Mouse (Mus musculus): ENCODE data around the gene Slc37a1. TPM values are rescaled to one million over a fixed set of nuclear protein-coding genes. Genes with fewer than 3 reads are reported as not detected.
A peak's percentile ranks its signal among the peaks of the same experiment; 100 is the strongest.

Slc37a1 gene
- 8.7 and 9.1 TPM in 2 replicates for polyA plus RNA-seq (2015; fragmentation: Nextera tagmentation; extraction: Ambion mirVana)

DNA sequence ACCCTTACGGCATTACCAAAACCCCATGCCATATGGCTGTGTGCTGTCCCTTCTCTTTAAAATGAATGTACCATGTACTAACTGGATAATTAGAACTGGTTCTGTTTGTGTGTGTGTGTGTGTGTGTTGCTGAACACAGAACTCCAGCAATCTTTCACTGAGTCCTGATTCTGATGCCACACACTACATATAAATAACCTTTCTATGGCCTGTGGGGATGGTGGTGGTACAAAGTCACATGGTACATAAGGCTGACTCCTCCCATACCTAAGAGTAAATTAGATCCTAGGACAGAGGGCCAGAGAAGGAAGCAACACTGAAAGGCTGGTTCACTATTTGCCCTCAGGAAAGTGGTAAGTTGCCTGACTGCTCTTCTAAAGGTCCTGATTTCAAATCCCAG lies at the start of gene Slc37a1:
Gene Slc37a1 (plus strand): TSS at position 301 of the 400 bp plus-strand sequence.
- no peaks in the 10 kb centered on the region for H3K4me1 ChIP-seq (replicated peaks)
- no peak for ATAC-seq (replicated peaks; ENCODE audit: insufficient number of reproducible peaks, insufficient read depth, low FRiP score, low read depth)
- 96% methylated on average over 1 of the region's 1 CpGs for WGBS
- no peaks in the 10 kb centered on the region for H3K9me3 ChIP-seq (replicated peaks)
- no peak within 1 kb of the TSS for H3K27ac ChIP-seq
- no peak within 1 kb of the TSS for H3K9ac ChIP-seq
- H3K4me2 ChIP-seq: no peak within 1 kb of the TSS
- H3K27me3 ChIP-seq: no peaks in the 10 kb centered on the region
- H3K4me3 ChIP-seq: no peak within 1 kb of the TSS
- no peaks in the 10 kb centered on the region for H3K36me3 ChIP-seq

DNA sequence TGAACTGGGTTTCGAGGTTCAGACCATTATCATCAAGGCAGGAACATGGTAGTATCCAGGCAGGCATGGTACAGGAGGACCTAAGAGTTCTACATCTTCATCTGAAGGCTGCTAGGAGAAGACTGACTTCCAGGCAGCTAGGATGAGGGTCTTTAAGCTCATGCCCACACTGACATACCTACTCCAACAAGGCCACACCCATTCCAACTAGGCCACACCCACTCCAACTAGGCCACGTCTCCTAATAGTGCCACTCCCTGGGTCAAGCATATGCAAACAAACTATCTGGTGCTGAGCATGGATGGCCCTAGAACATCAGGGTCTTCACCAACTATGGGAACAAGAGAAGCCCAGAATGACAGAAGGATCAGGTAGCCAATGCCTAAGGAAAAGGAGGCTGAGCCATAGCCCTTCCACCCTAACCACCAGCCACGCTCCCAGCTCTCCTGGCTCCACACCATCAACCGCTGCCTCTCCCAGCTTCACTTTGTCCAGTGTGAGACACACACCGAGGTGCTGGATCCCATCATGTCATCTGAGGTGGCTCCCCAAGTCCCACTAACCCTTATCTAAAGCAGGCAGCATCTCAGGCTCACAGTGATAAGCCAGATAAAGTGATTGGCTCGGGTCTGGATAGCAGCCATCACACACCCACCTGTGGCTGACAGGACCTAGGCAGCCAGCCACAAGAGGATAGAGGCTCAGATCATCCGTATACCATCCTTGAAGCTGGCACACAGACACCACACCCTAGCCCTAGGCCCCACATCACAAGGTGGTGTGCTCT lies 48.2 kb upstream of the Slc37a1 start:
- Histone ChIP-seq H3K9me3 (replicated peaks) (no peaks in the 10 kb centered on the region), H3K4me1 (replicated peaks) (no peaks in the 10 kb centered on the region), H3K4me3 (no peak overlapping the region), H3K27ac (no peak overlapping the region), H3K9ac (no peak overlapping the region), H3K4me2 (no peak overlapping the region), H3K36me3 (no peaks in the 10 kb centered on the region), H3K27me3 (no peaks in the 10 kb centered on the region)
- WGBS: 68% methylated on average over 7 of the region's 7 CpGs
- no peak for ATAC-seq (replicated peaks; ENCODE audit: insufficient number of reproducible peaks, insufficient read depth, low FRiP score, low read depth)

DNA sequence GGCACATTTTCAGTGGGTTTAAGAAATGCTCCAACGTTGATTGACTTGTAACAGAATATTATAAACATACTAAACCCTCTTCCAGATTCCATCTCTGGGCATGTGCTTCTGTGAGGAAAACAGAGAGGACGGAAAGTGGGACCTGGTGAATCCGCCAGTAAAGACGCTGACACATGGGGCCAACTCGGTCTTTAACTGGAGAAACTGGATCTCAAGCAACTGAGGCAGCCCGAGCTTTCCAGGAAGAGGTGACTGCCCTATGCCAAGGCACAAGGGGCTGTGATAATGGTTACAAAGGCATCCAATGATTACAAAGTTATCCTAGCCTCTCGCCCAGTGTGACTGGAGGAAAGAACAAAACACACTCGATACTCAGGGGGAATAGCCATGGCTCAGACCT lies 45.4 kb upstream of the Slc37a1 start:
- Histone ChIP-seq H3K9ac (no peak overlapping the region), H3K27ac (no peak overlapping the region), H3K27me3 (no peaks in the 10 kb centered on the region), H3K36me3 (no peaks in the 10 kb centered on the region), H3K9me3 (replicated peaks) (no peaks in the 10 kb centered on the region), H3K4me2 (no peak overlapping the region), H3K4me1 (replicated peaks) (peaks cover 7% of the 10 kb centered on the region), H3K4me3 (no peak overlapping the region)
- ATAC-seq (replicated peaks; ENCODE audit: insufficient number of reproducible peaks, insufficient read depth, low FRiP score, low read depth): no peak
- 75% methylated on average over 8 of the region's 8 CpGs for WGBS

DNA sequence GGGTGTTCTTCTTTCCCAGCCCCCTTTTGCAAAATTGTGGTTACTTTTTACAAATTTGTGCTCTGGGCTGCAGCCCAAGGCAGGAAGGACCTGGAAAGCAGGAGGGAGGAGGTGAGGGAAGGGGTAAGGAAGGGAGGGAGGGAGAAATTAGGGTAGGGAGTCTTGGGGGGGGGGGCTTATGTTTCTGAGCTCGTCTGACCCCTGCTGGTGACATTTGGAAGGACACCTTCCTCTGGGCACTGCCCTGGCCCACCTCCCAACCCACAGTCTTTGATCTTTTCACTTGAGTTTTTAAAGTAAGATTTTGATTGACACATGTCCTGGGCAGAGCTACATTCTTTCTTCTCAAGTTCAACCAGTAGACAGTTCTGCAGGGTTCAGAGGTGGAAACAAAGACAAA lies 43.8 kb upstream of the Slc37a1 start:
- no peaks in the 10 kb centered on the region for H3K27me3 ChIP-seq
- peaks cover 7% of the 10 kb centered on the region for H3K4me1 ChIP-seq (replicated peaks)
- H3K9ac ChIP-seq: no peak overlapping the region
- WGBS: 6% methylated on average over 1 of the region's 1 CpGs
- no peaks in the 10 kb centered on the region for H3K36me3 ChIP-seq
- no peak overlapping the region for H3K4me2 ChIP-seq
- ATAC-seq (replicated peaks; ENCODE audit: insufficient number of reproducible peaks, insufficient read depth, low FRiP score, low read depth): no peak
- H3K27ac ChIP-seq: no peak overlapping the region
- H3K4me3 ChIP-seq: no peak overlapping the region
- H3K9me3 ChIP-seq (replicated peaks): no peaks in the 10 kb centered on the region

DNA sequence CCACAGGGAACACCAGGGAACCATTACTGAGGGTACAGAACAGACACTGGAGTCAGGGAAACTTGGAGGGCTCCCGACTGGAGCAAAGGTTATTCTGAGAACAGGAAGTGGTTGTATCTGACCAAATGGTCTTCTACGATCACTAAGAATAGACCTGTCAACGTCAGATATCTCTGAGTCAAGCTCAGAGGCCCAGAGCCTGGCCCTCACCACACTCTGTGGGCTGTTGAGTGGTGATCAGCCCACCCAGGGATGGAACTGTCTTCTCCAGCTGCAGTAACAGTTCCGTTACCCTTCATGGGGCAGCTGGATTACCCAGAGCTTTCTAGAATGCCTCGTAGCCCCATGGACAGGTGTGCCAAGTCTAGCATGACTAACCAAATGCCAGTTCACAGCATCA lies 41.3 kb upstream of the Slc37a1 start:
- Histone ChIP-seq H3K27ac (no peak overlapping the region), H3K4me2 (no peak overlapping the region), H3K27me3 (no peaks in the 10 kb centered on the region), H3K9ac (no peak overlapping the region), H3K36me3 (no peaks in the 10 kb centered on the region), H3K4me1 (replicated peaks) (peaks cover 7% of the 10 kb centered on the region), H3K4me3 (no peak overlapping the region), H3K9me3 (replicated peaks) (no peaks in the 10 kb centered on the region)
- WGBS: 33% methylated on average over 5 of the region's 5 CpGs
- 0 out of 2 replicates have a peak, but pooled peaks have one; percentile 43 for ATAC-seq (replicated peaks; ENCODE audit: insufficient number of reproducible peaks, insufficient read depth, low FRiP score, low read depth)

DNA sequence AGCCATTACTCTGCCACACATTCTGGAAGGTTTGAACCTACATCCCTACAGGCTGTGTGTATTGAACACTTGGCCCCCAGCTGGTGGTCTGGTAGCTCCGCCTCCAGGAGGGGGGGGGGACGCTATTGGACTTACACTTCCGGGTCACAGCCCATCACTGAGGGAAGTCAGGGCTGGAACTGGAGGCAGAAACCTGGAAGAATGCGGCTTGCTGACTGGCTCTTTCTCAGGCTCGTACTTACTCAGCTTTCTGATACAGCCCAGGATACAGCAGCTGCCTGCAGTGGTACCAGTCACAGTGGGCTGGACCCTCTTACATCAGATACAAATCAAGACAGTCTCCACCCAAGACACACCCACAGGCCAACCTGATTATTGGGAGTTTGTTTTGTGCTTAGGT lies 39.4 kb upstream of the Slc37a1 start:
- no peak overlapping the region for H3K27ac ChIP-seq
- H3K9me3 ChIP-seq (replicated peaks): no peaks in the 10 kb centered on the region
- H3K27me3 ChIP-seq: no peaks in the 10 kb centered on the region
- 37% methylated on average over 5 of the region's 5 CpGs for WGBS
- no peak for ATAC-seq (replicated peaks; ENCODE audit: insufficient number of reproducible peaks, insufficient read depth, low FRiP score, low read depth)
- no peak overlapping the region for H3K9ac ChIP-seq
- no peak overlapping the region for H3K4me3 ChIP-seq
- H3K4me1 ChIP-seq (replicated peaks): peaks cover 7% of the 10 kb centered on the region
- no peak overlapping the region for H3K4me2 ChIP-seq
- no peaks in the 10 kb centered on the region for H3K36me3 ChIP-seq

DNA sequence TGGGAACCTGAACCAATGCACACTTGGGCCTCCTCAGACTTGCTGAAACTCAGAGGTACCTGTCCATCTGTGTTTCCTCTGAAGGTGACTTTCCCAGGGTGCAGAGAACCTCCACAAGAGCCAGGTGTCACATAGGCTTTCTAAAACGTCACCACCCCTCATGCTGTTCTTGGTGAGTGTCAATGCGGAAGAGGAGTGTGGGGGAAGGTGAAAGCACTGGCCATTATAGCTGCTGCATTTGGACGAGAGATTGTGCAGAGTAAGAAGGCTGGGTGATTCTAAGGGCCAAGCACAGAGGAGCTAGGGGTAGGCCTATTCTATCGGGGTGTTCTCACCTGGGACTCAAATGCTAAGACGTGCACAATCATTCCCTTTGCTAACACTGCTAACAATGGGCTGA lies 32.6 kb upstream of the Slc37a1 start:
- 53% methylated on average over 5 of the region's 5 CpGs for WGBS

DNA sequence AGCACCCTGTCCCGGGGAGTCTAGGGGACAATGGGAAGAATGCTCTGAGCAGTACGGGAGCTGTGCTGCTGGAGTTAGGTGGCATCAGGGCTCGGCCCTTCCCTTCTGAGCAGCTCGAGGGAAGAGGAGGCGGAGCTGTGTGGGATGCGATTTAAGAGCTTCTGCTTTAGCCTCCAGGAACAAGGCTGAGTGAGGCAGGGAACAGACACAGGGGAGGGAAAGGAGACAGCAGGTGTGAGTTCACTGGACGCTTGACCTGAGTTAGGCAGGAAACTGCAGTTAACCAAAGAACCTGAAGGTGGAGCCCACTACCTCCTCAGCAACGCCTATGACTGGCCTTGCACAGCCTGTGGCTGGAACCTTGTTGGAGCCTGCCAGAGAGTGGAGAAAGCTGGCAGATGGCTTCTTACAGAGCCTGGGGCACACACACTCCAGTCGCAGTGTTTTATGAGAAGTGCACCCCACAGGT lies 32.1 kb upstream of the Slc37a1 start:
- peaks cover 5% of the 10 kb centered on the region for H3K4me1 ChIP-seq (replicated peaks)
- H3K27me3 ChIP-seq: no peaks in the 10 kb centered on the region
- H3K4me3 ChIP-seq: no peak overlapping the region
- H3K9ac ChIP-seq: no peak overlapping the region
- H3K36me3 ChIP-seq: no peaks in the 10 kb centered on the region
- H3K9me3 ChIP-seq (replicated peaks): no peaks in the 10 kb centered on the region
- no peak overlapping the region for H3K4me2 ChIP-seq
- WGBS: 12% methylated on average over 9 of the region's 9 CpGs
- ATAC-seq (replicated peaks; ENCODE audit: insufficient number of reproducible peaks, insufficient read depth, low FRiP score, low read depth): 0 out of 2 replicates have a peak, but pooled peaks have one; percentile 50
- no peak overlapping the region; the same call in 1 of the 2 replicates for H3K27ac ChIP-seq

More for the DNA sequence above, 32.6 kb upstream of the Slc37a1 start:
- peaks cover 5% of the 10 kb centered on the region for H3K4me1 ChIP-seq (replicated peaks)
- H3K9ac ChIP-seq: no peak overlapping the region
- H3K4me2 ChIP-seq: no peak overlapping the region
- no peaks in the 10 kb centered on the region for H3K36me3 ChIP-seq
- H3K27me3 ChIP-seq: no peaks in the 10 kb centered on the region
- no peak overlapping the region for H3K4me3 ChIP-seq
- H3K27ac ChIP-seq: no peak overlapping the region; the same call in 1 of the 2 replicates
- H3K9me3 ChIP-seq (replicated peaks): no peaks in the 10 kb centered on the region
- no peak for ATAC-seq (replicated peaks; ENCODE audit: insufficient number of reproducible peaks, insufficient read depth, low FRiP score, low read depth)

DNA sequence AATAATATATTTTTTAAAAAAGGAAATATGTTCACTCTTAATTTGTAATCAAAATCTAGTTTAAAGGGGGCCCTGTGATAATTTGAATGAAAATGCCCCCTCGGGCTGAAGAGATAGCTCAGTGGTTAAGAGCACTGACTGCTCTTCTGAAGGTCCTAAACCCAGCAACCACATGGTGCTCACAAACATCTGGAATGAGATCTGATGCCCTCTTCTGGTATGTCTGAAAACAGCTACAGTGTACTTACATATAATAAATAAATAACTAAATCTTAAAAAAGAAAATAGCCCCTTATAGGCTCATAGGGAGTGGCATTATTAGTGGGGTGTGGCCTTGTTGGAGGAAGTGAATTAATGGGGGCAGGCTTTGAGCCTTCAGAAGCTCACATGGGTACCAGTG lies 29.4 kb upstream of the Slc37a1 start:
- Histone ChIP-seq H3K4me3 (no peak overlapping the region), H3K9me3 (replicated peaks) (no peaks in the 10 kb centered on the region), H3K9ac (no peak overlapping the region), H3K4me2 (no peak overlapping the region), H3K4me1 (replicated peaks) (peaks cover 5% of the 10 kb centered on the region), H3K27ac (no peak overlapping the region), H3K27me3 (no peaks in the 10 kb centered on the region), H3K36me3 (no peaks in the 10 kb centered on the region)
- no peak for ATAC-seq (replicated peaks; ENCODE audit: insufficient number of reproducible peaks, insufficient read depth, low FRiP score, low read depth)
- WGBS: 54% methylated on average over 1 of the region's 1 CpGs

DNA sequence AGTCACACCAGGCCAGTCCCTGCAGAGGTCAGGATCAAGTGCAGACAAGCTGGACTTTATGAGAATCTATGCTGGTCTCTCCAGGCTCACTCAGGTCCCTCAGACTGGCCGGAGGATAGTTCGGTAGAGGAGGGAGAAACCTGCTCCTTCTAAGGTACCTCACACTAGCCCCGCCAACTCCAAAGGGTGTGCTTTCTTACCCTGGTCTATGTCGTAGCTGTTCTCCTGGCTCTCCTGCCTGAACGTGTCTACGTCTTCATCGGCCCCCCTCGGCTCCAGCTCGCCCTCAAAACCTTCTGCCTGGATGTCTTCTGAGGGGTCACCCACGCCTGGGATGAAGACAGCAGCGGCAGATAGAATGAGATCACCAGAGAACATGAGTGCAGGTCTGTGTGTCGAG lies 28.7 kb upstream of the Slc37a1 start:
- no peak overlapping the region for H3K4me2 ChIP-seq
- no peak overlapping the region for H3K9ac ChIP-seq
- H3K36me3 ChIP-seq: no peaks in the 10 kb centered on the region
- no peak overlapping the region for H3K4me3 ChIP-seq
- H3K27ac ChIP-seq: no peak overlapping the region
- WGBS: 85% methylated on average over 12 of the region's 12 CpGs
- peaks cover 5% of the 10 kb centered on the region for H3K4me1 ChIP-seq (replicated peaks)
- ATAC-seq (replicated peaks; ENCODE audit: insufficient number of reproducible peaks, insufficient read depth, low FRiP score, low read depth): no peak
- no peaks in the 10 kb centered on the region for H3K27me3 ChIP-seq
- H3K9me3 ChIP-seq (replicated peaks): no peaks in the 10 kb centered on the region

DNA sequence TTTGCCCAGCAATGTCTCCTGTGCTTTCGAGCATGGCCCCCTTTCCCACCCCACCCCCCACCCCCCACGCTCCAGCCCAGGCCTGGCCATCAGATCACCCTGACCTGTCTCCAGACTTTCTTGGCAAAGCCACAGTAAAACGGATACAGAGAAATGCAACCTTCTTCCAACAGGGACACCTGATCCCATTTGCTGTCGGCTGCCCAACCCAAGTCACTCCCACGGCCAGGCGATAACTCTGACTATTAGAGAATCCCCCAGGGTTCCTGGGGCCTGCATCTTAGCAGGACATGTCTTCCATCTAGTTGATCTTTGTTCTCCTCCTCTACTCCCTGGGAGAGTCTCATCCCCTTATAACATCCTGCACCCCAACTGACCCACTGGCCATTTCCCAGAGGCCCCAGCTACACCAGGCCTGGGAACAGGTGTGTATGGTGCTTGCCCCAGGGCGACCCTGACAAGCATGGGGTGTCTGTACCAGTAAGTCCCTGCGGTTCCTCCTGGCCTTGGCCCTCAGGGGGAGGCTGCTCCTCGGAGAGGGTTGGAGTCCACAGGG lies 28.2 kb upstream of the Slc37a1 start:
- Histone ChIP-seq H3K9me3 (replicated peaks) (no peaks in the 10 kb centered on the region), H3K27me3 (no peaks in the 10 kb centered on the region), H3K9ac (no peak overlapping the region), H3K27ac (no peak overlapping the region), H3K4me1 (replicated peaks) (peaks cover 5% of the 10 kb centered on the region), H3K4me3 (no peak overlapping the region), H3K4me2 (no peak overlapping the region), H3K36me3 (no peaks in the 10 kb centered on the region)
- ATAC-seq (replicated peaks; ENCODE audit: insufficient number of reproducible peaks, insufficient read depth, low FRiP score, low read depth): no peak
- WGBS: 72% methylated on average over 9 of the region's 9 CpGs

DNA sequence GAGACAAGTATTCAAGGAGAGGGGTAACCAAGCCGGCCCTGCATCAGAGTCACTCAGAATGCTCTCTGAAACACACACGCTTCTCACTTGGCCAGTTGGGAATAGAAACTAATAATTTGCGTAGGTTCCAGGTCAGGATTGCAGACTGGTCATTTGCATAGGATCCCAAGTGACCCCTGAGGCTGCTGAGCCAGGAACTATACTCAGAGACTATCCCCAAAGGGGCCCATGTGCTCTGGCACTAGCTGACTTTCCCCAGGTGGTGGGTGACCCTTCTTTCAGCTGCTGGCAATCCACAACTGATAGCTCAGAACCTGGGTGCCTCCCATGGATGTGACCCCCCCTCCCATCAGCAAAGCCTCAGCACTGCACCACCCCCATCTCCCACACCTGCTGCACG lies 27.4 kb upstream of the Slc37a1 start:
- 82% methylated on average over 4 of the region's 4 CpGs for WGBS
- Histone ChIP-seq H3K4me2 (no peak overlapping the region), H3K27me3 (no peaks in the 10 kb centered on the region), H3K4me3 (no peak overlapping the region), H3K9me3 (replicated peaks) (no peaks in the 10 kb centered on the region), H3K27ac (no peak overlapping the region), H3K36me3 (no peaks in the 10 kb centered on the region), H3K4me1 (replicated peaks) (peaks cover 5% of the 10 kb centered on the region), H3K9ac (no peak overlapping the region)
- no peak for ATAC-seq (replicated peaks; ENCODE audit: insufficient number of reproducible peaks, insufficient read depth, low FRiP score, low read depth)
